Mouse (Mus musculus) kidney, postnatal 25 days (tissue): ENCODE measurements around the gene Gtpbp8.

Experiments
- DNase-seq, 2 experiments: peaks; one replicate each; pipeline ENCODE4 v3.0.0; 2021; ENCODE audit warnings: mixed read lengths in 2 of 2

Gene Gtpbp8

GRCm38 (mm10) chr16:44688507-44688906 is 57.7 kb downstream of the Gtpbp8 start:
- no peak for DNase-seq

DNA sequence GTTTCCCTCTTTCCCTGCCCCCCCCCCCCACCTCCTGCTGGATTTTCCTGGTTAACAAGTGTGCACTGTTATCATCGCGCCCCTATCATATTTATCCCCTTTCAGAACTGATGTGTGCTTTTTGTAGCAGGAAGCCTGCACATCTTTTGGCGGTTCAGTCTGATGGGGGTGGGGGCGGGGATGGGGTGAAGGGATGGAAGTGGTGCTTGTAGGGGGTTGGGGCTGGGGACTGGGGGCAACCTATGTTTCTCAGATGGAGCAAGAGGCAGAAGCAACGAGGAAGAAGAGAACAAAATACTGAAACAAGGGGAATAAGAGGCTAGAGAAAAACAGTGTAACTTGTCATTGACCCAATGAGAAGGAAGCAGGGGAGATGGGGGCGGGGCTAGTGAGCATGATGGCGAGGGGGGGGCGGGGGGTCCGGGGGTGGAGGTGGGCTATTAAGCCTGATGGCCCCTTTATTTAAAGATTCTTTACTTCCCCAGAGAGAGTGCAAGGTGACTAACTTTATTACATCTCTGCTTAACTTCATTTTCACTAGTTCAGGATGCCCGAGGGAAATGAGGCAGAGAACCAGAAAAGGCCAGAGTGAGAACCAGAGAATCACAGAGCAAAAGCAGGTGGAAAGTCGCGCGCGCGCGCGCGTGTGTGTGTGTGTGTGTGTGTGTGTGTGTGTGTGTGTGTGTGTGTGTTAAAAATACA is 58.3 kb downstream of the Gtpbp8 start:
- DNase-seq: no peak

GRCm38 (mm10) chr16:44686991-44687718 is 59.0 kb downstream of the Gtpbp8 start:
- no peak for DNase-seq
